Mouse (Mus musculus) heart, embryonic 11.5 days (tissue): Measurements from ENCODE around the gene Tmem56. TPM values are rescaled to one million over a fixed set of nuclear protein-coding genes. Genes with fewer than 3 reads are reported as not detected.

Experiments used
- ATAC-seq: fragments of 200-750 bp; cut with Nextera tagmentation; replicated peaks from 2 replicates; pipeline ENCODE4 v1.8.0; 2017; ENCODE audit warnings: moderate library complexity; ENCODE audit not compliant: insufficient number of reproducible peaks, low FRiP score, low TSS enrichment
- H3K27ac ChIP-seq: fragments of 300-500 bp; sonication (generic); 2 replicates; pipeline ENCODE4 v1.5.1; 2014; ENCODE audit warnings: mild to moderate bottlenecking, low read depth, low read length
- H3K27me3 ChIP-seq: fragments of 300-500 bp; sonication (generic); 2 replicates; pipeline ENCODE4 v1.6.1; 2014; ENCODE audit warnings: mild to moderate bottlenecking, low read length, mixed read lengths; ENCODE audit not compliant: control insufficient read depth, insufficient read depth
- H3K36me3 ChIP-seq: fragments of 300-500 bp; sonication (generic); 2 replicates; pipeline ENCODE4 v1.6.1; 2014; ENCODE audit warnings: mild to moderate bottlenecking, low read length, moderate library complexity, mixed read lengths; ENCODE audit not compliant: control insufficient read depth, insufficient read depth
- H3K4me1 ChIP-seq: fragments of 300-500 bp; sonication (generic); 2 replicates; pipeline ENCODE4 v1.6.1; 2014; ENCODE audit warnings: low read length; ENCODE audit not compliant: control insufficient read depth, insufficient read depth
- H3K4me2 ChIP-seq: fragments of 300-500 bp; sonication (generic); 2 replicates; pipeline ENCODE4 v1.6.1; 2014; ENCODE audit warnings: mild to moderate bottlenecking, moderate library complexity
- H3K4me3 ChIP-seq: fragments of 300-500 bp; sonication (generic); 2 replicates; pipeline ENCODE4 v1.5.1; 2014; ENCODE audit warnings: low read depth, low read length
- H3K9ac ChIP-seq: fragments of 300-500 bp; sonication (generic); 2 replicates; pipeline ENCODE4 v1.6.1; 2014; ENCODE audit warnings: mild to moderate bottlenecking, low read depth, low read length, moderate library complexity
- H3K9me3 ChIP-seq: fragments of 300-500 bp; sonication (generic); replicated peaks from 2 replicates; pipeline ENCODE4 v1.6.1; 2016; ENCODE audit warnings: low read length; ENCODE audit not compliant: control insufficient read depth
- WGBS: fragments of 180-500 bp; shearing (Covaris S2); extraction: QIAGEN DNeasy Blood & Tissue Kit; methylation state at CpG from one replicate; pipeline ENCODE4 v1.1.7; 2014; ENCODE audit not compliant: insufficient replicate concordance; 5-methylcytosine and 5-hydroxymethylcytosine counted together
- polyA plus RNA-seq: library from polyadenylated mRNA; unstranded; fragments of >200 nt; fragmentation: Nextera tagmentation; extraction: Ambion mirVana; gene quantifications from 2 replicates; pipeline ENCODE4 v1.2.1, GENCODE M21; 2014

Gene Tmem56
- polyA plus RNA-seq, 1 experiment from 2014 or later: 2.5 TPM

DNA sequence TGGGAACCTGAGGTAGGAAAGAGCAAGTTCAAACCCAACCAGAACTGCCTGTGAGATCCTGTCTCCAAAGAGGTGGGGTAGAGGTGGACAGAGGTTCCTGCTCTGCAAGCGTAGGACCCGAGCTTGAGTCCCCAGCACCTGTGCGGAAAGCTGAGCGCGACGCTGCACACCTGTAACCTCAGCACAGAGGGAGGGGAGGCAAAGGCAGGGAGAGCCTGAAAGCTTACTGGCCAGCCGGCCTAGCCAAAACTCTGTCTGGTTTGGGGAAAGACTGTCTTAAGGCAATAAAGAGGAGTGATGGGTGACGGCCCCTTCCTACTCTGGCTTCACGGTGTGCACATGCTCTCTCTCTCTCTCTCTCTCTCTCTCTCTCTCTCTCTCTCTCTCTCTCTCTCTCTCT, 30.1 kb upstream of the Tmem56 start:
- no peak for ATAC-seq
- H3K4me2 ChIP-seq: no peak overlapping the region
- H3K9me3 ChIP-seq: no peaks in the 10 kb centered on the region
- 76% methylated on average over 8 of the region's 9 CpGs for WGBS
- 0 out of 2 replicates have a peak, but pooled peaks cover 3% of the 10 kb centered on the region for H3K36me3 ChIP-seq
- H3K9ac ChIP-seq: no peak overlapping the region
- no peaks in the 10 kb centered on the region for H3K4me1 ChIP-seq
- H3K27me3 ChIP-seq: no peaks in the 10 kb centered on the region
- no peak overlapping the region for H3K4me3 ChIP-seq
- no peak overlapping the region for H3K27ac ChIP-seq

DNA sequence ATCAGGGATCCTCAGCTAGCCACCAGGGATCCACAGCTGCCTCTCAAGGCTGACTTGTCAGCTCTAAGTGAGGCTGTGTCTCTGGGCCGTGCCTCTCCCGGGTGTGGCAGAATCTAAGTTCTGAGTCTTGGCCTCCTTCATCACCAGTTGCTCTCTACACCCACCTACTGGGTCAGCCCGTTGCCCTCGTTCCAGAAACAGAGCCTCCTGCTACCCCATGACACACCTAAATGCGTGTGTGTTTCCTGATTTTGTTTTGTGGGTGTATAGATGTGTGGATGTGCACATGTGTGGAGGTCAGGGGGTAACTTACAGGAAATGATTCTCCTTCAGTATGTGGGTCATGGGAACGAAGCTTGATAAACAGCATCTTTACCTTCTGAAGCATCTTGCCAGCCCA, 29.5 kb upstream of the Tmem56 start:
- H3K4me3 ChIP-seq: no peak overlapping the region
- H3K9me3 ChIP-seq: no peaks in the 10 kb centered on the region
- no peaks in the 10 kb centered on the region for H3K27me3 ChIP-seq

DNA sequence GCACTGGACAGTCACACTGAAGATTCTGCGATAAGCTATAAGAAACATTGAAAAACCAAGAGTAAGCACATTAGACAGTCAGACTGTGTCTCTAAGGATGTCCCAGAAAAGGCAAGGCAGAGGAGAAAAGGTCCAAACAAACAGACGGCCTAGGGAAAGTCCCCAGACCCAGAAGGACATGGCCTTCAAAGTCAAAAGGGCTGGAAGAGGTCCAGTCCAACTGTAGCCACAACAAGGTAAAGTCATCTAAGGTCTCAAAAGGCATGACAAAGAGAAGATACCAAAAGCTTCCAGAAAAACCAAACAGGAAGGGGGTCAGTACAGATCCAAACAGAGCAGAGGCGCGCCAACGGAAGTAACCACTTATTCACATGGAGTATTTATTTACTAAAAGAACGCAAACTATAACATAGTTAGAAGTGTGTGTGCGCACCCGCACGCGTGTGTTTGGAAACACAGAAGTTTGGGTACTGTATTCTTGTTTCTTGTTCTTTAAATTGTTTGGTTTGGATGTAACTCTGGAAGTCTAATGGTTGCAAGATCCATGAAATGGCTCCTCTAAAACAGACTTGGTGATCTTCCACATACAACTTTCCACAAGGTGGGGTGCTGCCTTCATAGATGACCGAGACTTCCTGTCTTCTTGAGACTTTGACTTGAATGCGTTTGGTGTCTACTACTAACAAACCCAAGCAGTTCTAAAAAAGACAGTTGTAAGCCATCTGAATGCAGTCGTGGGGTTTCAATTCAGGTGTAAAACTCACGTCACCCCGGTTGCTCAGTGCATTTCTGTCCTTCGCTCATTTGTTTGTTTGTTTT, 27.2 kb upstream of the Tmem56 start:
- Histone ChIP-seq H3K4me3 (no peak overlapping the region), H3K4me2 (no peak overlapping the region), H3K4me1 (no peaks in the 10 kb centered on the region), H3K27me3 (no peaks in the 10 kb centered on the region), H3K36me3 (no peaks in the 10 kb centered on the region), H3K27ac (no peak overlapping the region), H3K9me3 (no peaks in the 10 kb centered on the region), H3K9ac (no peak overlapping the region)
- WGBS: 88% methylated on average over 16 of the region's 16 CpGs
- no peak for ATAC-seq

More for the DNA sequence above, 29.5 kb upstream of the Tmem56 start:
- Histone ChIP-seq H3K9ac (no peak overlapping the region), H3K4me1 (no peaks in the 10 kb centered on the region), H3K36me3 (0 out of 2 replicates have a peak, but pooled peaks cover 3% of the 10 kb centered on the region), H3K27ac (no peak overlapping the region), H3K4me2 (no peak overlapping the region)
- ATAC-seq: no peak
- 85% methylated on average over 6 of the region's 6 CpGs for WGBS

DNA sequence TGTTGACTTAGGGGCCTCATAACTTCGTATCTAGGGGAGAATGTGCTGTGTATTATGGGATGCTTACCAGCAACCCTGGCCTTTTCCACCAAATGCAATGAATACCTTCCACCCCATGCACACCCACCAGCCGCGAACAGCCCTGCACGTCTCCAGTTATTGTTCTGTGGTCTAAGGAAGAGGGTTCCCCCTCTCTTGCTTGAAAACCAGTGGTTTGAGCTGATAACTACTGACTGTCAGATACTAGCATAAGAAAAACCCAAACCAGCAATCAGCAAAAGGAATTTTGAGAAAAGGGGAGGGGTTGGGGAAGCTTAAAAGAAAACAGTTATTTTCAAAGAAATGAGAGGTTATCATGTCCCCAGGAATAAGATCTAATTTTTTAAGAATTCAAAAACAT, 26.5 kb upstream of the Tmem56 start:
- H3K4me2 ChIP-seq: no peak overlapping the region
- no peak overlapping the region for H3K27ac ChIP-seq
- no peak overlapping the region for H3K9ac ChIP-seq
- H3K4me3 ChIP-seq: no peak overlapping the region
- ATAC-seq: no peak
- no peaks in the 10 kb centered on the region for H3K9me3 ChIP-seq
- no peaks in the 10 kb centered on the region for H3K27me3 ChIP-seq
- no peaks in the 10 kb centered on the region for H3K4me1 ChIP-seq
- no peaks in the 10 kb centered on the region for H3K36me3 ChIP-seq
- WGBS: 77% methylated on average over 4 of the region's 4 CpGs

DNA sequence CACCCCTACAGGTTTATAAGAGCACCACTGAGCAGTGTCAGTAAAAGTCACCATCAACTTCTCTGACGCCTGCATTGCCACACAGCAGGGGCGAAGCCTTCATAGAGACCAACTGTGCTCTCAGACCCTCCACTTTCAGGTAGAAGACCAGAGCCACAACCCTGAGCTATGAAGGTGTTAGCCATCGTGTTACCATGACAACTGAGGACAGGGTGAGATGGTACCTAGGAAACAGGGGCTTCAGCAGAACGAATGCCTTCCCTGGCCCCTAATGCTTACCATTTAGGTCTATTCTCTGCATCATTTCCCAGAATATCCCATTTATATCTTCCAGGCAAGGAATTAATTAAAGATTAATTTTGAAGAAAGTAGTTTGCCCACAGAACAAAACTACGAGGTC, 26.0 kb upstream of the Tmem56 start:
- 83% methylated on average over 5 of the region's 5 CpGs for WGBS
- Histone ChIP-seq H3K36me3 (no peaks in the 10 kb centered on the region), H3K9ac (no peak overlapping the region), H3K4me1 (no peaks in the 10 kb centered on the region), H3K4me3 (no peak overlapping the region), H3K9me3 (no peaks in the 10 kb centered on the region), H3K4me2 (no peak overlapping the region), H3K27ac (no peak overlapping the region), H3K27me3 (no peaks in the 10 kb centered on the region)
- no peak for ATAC-seq

DNA sequence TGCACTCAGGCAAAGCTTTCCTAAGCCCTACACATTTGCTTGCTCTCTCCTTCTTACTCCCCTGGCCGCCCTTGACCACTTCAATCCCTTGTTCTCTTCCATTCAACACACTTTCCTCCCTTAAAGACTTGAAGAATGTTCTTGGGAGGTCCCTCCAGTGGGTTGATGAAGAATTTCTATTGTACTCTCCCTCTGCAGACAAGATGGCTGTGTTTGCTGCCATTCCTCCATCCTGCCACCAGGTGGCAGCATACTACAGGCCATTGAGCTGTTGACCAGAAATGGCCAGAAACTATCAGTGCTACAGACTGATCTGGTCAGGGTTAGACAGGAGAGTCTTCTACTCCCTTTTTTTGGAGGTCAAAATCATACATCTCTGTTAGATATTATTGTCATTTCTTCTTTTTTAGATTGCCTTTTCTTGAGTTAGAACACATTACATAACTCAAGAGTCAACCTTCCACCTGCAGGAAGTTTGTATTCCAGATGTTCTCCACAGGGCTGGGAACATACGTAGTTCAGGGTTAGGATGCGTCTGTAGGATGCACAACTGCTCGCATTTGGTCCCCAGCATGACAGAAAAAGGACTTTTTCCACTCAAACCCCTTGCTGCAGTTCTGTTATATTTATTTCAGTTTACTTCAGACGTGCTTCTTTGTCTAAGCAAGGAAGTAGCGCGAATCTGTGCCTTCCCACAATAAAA, 24.8 kb upstream of the Tmem56 start:
- no peaks in the 10 kb centered on the region for H3K27me3 ChIP-seq
- H3K4me3 ChIP-seq: no peak overlapping the region
- H3K27ac ChIP-seq: no peak overlapping the region
- no peaks in the 10 kb centered on the region for H3K9me3 ChIP-seq
- 72% methylated on average over 7 of the region's 7 CpGs for WGBS
- no peak overlapping the region for H3K4me2 ChIP-seq
- H3K4me1 ChIP-seq: no peaks in the 10 kb centered on the region
- peak; percentile 57; the same call in 1 of the 2 replicates for ATAC-seq
- no peaks in the 10 kb centered on the region for H3K36me3 ChIP-seq
- H3K9ac ChIP-seq: no peak overlapping the region

DNA sequence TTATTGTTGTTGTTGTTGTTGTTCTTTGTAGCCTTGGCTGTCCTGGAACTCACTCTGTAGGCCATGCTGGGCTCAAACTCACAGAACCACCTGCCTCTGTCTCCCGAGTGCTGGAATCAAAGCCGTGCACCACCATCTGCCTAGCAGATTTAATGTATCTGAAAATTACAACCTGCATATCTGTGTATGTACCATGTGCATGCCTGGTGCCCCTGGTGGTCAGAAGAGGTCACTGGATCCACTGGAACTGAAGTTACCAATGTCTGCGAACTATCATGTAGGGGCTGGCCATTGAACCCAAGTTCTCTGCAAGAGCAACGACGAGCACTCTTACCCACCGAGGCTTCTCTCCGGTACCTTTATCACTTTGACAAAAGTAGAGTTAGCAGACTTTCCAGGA, 23.7 kb upstream of the Tmem56 start:
- Histone ChIP-seq H3K4me1 (no peaks in the 10 kb centered on the region), H3K9ac (no peak overlapping the region), H3K9me3 (no peaks in the 10 kb centered on the region), H3K4me3 (no peak overlapping the region), H3K27ac (no peak overlapping the region), H3K4me2 (no peak overlapping the region), H3K27me3 (no peaks in the 10 kb centered on the region), H3K36me3 (no peaks in the 10 kb centered on the region)
- WGBS: 86% methylated on average over 7 of the region's 7 CpGs
- no peak for ATAC-seq

DNA sequence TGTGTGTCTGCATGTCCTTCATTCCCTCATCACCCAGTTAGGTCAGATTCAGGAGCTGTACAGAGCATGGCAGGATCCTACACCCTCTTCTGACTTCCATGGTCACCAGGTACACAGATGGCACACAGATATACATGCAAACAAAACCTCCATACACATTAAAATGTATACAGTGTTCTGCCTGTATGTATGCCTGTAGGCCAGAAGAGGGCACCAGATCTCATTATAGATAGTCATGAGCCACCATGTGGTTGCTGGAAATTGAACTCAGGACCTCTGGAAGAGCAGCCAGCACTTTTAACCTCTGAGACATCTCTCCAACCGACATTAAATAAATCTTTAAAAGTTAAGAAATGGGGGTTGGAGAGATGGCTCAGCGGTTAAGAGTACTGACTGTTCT, 11.3 kb upstream of the Tmem56 start:
- 74% methylated on average over 2 of the region's 2 CpGs for WGBS
- Histone ChIP-seq H3K4me1 (no peaks in the 10 kb centered on the region), H3K9ac (no peak overlapping the region), H3K4me3 (no peak overlapping the region), H3K27ac (no peak overlapping the region), H3K36me3 (no peaks in the 10 kb centered on the region), H3K9me3 (no peaks in the 10 kb centered on the region), H3K27me3 (no peaks in the 10 kb centered on the region), H3K4me2 (no peak overlapping the region)
- ATAC-seq: no peak
